Mouse (Mus musculus) megakaryocyte-erythroid progenitor cell, adult 5 weeks (primary cell): ENCODE measurements around the gene Map3k10. TPM values are rescaled to one million over a fixed set of nuclear protein-coding genes. Genes with fewer than 3 reads are reported as not detected.

Experiments
- polyA plus RNA-seq: library from polyadenylated mRNA; stranded (reverse); fragments of >175 nt; gene quantifications from 2 replicates; pipeline ENCODE4 v1.2.3, GENCODE M21; 2012

Map3k10 gene
- 25.2 and 27.5 TPM in 2 replicates for polyA plus RNA-seq

DNA sequence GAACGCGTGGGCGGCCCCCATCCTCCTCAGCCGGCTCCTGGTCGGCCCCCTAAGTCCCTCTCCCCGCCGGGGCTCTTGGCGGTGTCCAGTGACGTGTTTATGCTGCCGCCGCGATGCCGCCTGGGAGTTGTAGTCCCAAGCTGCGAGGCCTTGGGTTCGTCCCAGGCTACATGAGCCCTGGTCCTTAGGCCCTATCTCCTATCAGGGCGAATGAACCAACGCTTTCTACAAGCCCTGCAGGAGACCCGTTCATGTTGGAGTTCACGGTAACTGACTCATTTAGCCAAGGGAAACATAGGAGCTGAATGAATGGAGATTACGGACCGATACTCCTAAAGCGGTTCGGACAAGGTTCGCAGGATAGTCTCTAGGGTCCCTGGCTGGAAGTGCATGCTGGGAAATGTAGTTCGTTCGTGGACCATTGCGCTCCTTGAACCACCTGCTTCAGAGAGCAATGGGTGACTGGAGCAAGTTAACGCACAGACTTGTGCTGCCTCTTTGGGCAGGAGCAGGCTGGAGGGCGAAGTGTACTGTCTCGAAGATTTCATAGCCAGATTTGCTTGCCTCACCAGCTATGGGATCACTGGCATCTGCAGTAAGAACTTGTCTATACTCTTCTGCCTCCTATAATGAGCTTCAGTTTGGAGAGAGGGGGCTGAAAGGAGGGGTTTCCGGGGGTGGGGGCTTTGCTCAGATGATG is at the start of gene Map3k10:
TSS of gene Map3k10 (minus strand) at position 77 of the 700 bp plus-strand sequence.

DNA sequence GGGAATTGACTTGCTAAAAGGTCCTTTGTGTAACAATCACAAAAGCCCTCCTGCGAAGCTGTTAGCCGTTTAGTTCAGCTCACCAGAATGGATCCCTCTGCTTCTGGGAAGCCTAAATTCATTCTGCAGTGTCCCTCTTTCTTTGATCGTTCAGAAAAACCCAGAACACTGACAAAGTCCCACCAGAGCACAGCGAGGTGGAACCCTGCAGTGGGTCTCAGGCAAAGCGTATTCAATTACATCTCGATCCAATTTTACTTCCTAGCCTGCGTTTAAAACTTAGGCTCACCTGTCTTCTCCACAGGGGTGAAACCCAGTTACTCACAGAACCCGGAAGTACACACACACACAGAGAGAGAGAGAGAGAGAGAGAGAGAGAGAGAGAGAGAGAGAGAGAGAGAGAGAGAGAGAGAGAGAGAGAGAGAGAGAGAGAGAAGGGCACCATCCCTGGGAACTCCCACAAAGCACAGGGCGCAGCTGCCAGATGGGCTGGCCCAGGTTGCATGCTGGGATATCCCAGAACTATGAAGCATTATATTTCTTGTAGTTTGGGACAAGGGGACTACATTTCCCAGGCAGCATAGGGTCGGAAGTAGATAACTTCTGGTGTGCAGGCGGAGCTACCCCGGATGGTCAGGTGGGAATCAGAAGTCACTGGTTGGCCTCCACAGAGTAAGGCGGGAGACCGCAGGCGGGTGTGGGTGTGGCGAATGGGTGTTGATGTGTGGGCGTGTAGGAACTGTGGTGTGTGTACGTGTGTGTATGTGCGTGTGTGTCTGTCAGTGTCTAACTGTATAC is 14.6 kb upstream of the Map3k10 start, which contains the start of gene Zfp607b:
TSS of gene Zfp607b (plus strand) at position 526 of the 798 bp plus-strand sequence.

DNA sequence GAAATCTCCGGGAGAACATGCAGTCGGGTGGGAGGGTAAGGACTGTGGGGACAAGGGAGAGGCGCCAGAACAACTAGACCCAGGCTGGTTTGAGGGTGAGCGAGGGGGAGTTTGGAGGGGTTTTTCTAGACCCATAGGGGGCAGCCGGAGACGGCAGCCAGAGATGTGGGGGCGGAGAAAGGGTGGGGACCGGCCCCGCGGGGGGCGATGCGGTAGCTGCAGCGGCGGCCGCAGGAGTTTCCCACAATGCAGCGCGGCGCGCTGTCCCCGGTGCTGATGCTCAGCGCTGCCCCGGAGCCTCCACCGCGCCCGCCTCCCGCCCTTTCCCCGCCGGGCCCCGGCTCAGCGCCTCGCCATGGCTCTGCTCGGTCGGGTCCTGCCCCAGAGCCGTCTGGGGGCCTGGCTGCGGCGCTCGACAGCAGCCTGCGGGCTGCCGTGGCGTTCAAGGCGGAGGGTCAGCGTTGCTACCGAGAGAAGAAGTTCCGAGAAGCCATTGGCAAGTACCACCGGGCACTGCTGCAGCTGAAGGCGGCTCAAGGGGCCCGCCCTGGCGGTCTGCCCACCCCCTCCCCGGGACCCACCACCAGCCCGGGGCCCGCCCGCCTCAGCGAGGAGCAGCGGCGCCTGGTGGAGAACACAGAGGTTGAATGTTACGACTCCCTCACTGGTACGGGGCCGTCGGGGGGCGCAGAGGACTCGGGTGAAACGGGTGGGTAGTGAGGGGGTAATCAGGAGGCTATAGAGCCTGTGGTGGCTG is 20.5 kb downstream of the Map3k10 start, which contains the start of gene Ttc9b:
TSS of gene Ttc9b (plus strand) at position 235 of the 757 bp plus-strand sequence.

Other genes with a start within 250 kb of the Map3k10 start
- gene Sptbn4, start 226.9 kb downstream of the Map3k10 start, polyA plus RNA-seq: 0.24 and 0.49 TPM in 2 replicates
- 204 and 253 TPM in 2 replicates for gene Blvrb, start 226.6 kb downstream of the Map3k10 start, polyA plus RNA-seq
- 19.3 and 21.0 TPM in 2 replicates for gene Sertad3, start 200.8 kb downstream of the Map3k10 start, polyA plus RNA-seq
- 156 and 160 TPM in 2 replicates for gene Sertad1, start 187.7 kb downstream of the Map3k10 start, polyA plus RNA-seq
- gene Prx, start 175.3 kb downstream of the Map3k10 start, polyA plus RNA-seq: 3.2 and 5.7 TPM in 2 replicates
- gene Hipk4, start 151.3 kb downstream of the Map3k10 start, polyA plus RNA-seq: 1.2 and 2.5 TPM in 2 replicates
- 37.9 and 40.2 TPM in 2 replicates for gene Pld3, start 121.4 kb downstream of the Map3k10 start, polyA plus RNA-seq
- gene 2310022A10Rik, start 121.4 kb downstream of the Map3k10 start, polyA plus RNA-seq: 42.8 and 50.3 TPM in 2 replicates
- 54.4 and 61.2 TPM in 2 replicates for gene Akt2, start 83.0 kb downstream of the Map3k10 start, polyA plus RNA-seq
- not detected in 2 replicates for gene Ttc9b, start 20.7 kb downstream of the Map3k10 start, polyA plus RNA-seq
- gene Zfp607b, start 14.7 kb upstream of the Map3k10 start, polyA plus RNA-seq: 0.04 and 0.09 TPM in 2 replicates
- gene Zfp60, start 56.8 kb upstream of the Map3k10 start, polyA plus RNA-seq: 0.15 and 0.30 TPM in 2 replicates
- 0.14 and 0.76 TPM in 2 replicates for gene Zfp626, start 132.6 kb upstream of the Map3k10 start, polyA plus RNA-seq
- gene Zfp59, start 164.0 kb upstream of the Map3k10 start, polyA plus RNA-seq: 0.15 and 0.39 TPM in 2 replicates
- gene Zfp607a, start 182.9 kb upstream of the Map3k10 start, polyA plus RNA-seq: 0.10 and 0.19 TPM in 2 replicates